Mouse (Mus musculus): ENCODE data around the gene Bmp3.

DNA sequence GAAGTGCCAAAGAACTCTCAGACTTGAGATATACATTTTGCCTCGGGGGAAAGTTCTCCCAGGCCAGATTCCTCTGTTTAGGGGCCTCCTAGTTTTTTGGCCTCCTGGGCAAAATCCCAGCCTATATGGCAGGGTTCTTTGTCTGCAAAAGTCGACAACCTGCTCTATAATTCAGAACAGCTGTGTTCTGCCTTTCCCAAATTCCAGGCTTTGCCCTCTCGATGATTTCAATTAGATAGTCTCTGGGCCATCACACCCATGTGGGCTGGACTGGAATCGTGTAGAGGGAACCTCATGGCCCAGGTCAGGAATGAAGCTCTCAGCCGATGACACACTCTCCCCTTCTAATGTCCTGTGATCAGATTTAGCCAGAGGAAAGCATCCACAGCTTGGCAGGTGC is 21.8 kb downstream of the Bmp3 start:
- TF ChIP-seq RAD21 (IDR thresholded peaks at IDR 0.05; ENCODE audit: low read depth, low read length) (no peak), ELF1 (IDR thresholded peaks at IDR 0.05; ENCODE audit: low read depth, low read length) (no peak), POLR2A (IDR thresholded peaks at IDR 0.05; ENCODE audit: low read depth, low read length) (no peak), HCFC1 (IDR thresholded peaks at IDR 0.05; ENCODE audit: low read depth, low read length) (no peak), CTCF (conservative IDR thresholded peaks at IDR 0.05 in 1 of 2, IDR thresholded peaks at IDR 0.05 in 1 of 2; ENCODE audit: low read depth in 2 of 2, low read length in 2 of 2) (no peak), EP300 (IDR thresholded peaks at IDR 0.05; ENCODE audit: low read length) (no peak)
